18 mouse cellular contexts compared by ENCODE assay signal in genomic region chr2:4060675-4061074, GRCm38 (mm10). TPM values are rescaled to one million over a fixed set of nuclear protein-coding genes. Genes with fewer than 3 reads are reported as not detected.
DNase-seq lines count a peak whose midpoint lies in the region; ATAC-seq and TF ChIP-seq lines count a peak whose summit lies in the region.
"Had no signal": no experiment of that assay in that cellular context is flagged by ENCODE, and none has a peak within 500 bp of the region (broad histone marks: within the 10 kb centered on the region; RNA-seq: fewer than 3 reads in every experiment).

No protein-coding gene starts in this region.

- no peak overlapping the region for H3K4me3 ChIP-seq in forebrain, embryonic 12.5 days (replicated peaks)
- H3K4me3 ChIP-seq in forebrain, embryonic 15.5 days, result no peak overlapping the region
- no peak overlapping the region for H3K4me3 ChIP-seq in neural tube, embryonic 14.5 days (ENCODE audit: low read depth, low read length)
- no peak overlapping the region for H3K4me3 ChIP-seq in liver, postnatal 0 days (ENCODE audit: low read depth, low read length)
- H3K4me3 ChIP-seq: midbrain, embryonic 12.5 days; neural tube, embryonic 12.5 days; stomach, embryonic 15.5 days had no signal

- no peaks in the 10 kb centered on the region for H3K36me3 ChIP-seq in forebrain, embryonic 12.5 days (replicated peaks)
- H3K36me3 ChIP-seq in forebrain, embryonic 15.5 days, result no peaks in the 10 kb centered on the region
- H3K36me3 ChIP-seq in neural tube, embryonic 14.5 days (ENCODE audit: control insufficient read depth, insufficient read depth, low read length), result no peaks in the 10 kb centered on the region
- H3K36me3 ChIP-seq in liver, postnatal 0 days (replicated peaks; ENCODE audit: insufficient read depth, low read length), result no peaks in the 10 kb centered on the region
- H3K36me3 ChIP-seq: midbrain, embryonic 12.5 days; neural tube, embryonic 12.5 days; stomach, embryonic 15.5 days had no signal

- ATAC-seq in forebrain, embryonic 12.5 days (ENCODE audit: low FRiP score), result no peak
- ATAC-seq in forebrain, embryonic 15.5 days (replicated peaks), result no peak
- peak; percentile 31; the same call in 1 of the 2 replicates for ATAC-seq in neural tube, embryonic 14.5 days (ENCODE audit: low read depth)
- ATAC-seq in liver, postnatal 0 days, result no peak
- ATAC-seq: intestine, embryonic 16.5 days had no signal

- no peak for TF ChIP-seq CTCF in liver, postnatal 0 days (IDR thresholded peaks at IDR 0.05; ENCODE audit: low read depth)

- H3K9ac ChIP-seq in forebrain, embryonic 12.5 days, result no peak overlapping the region
- no peak overlapping the region for H3K9ac ChIP-seq in forebrain, embryonic 15.5 days (replicated peaks)
- H3K9ac ChIP-seq in neural tube, embryonic 14.5 days (replicated peaks; ENCODE audit: low read depth, low read length), result no peak overlapping the region
- no peak overlapping the region for H3K9ac ChIP-seq in liver, postnatal 0 days (replicated peaks)
- H3K9ac ChIP-seq: midbrain, embryonic 12.5 days; neural tube, embryonic 12.5 days; stomach, embryonic 15.5 days had no signal

- H3K4me2 ChIP-seq in forebrain, embryonic 12.5 days, result no peak overlapping the region
- H3K4me2 ChIP-seq in forebrain, embryonic 15.5 days (replicated peaks), result no peak overlapping the region
- H3K4me2 ChIP-seq in neural tube, embryonic 14.5 days (ENCODE audit: low read depth, low read length), result no peak overlapping the region
- H3K4me2 ChIP-seq in liver, postnatal 0 days (ENCODE audit: low read depth, low read length), result no peak overlapping the region
- H3K4me2 ChIP-seq: midbrain, embryonic 12.5 days; neural tube, embryonic 12.5 days; stomach, embryonic 15.5 days had no signal

- no peaks in the 10 kb centered on the region for H3K27me3 ChIP-seq in forebrain, embryonic 12.5 days
- no peaks in the 10 kb centered on the region for H3K27me3 ChIP-seq in forebrain, embryonic 15.5 days
- no peaks in the 10 kb centered on the region for H3K27me3 ChIP-seq in neural tube, embryonic 14.5 days (ENCODE audit: control insufficient read depth, insufficient read depth, low read length)
- H3K27me3 ChIP-seq in liver, postnatal 0 days (ENCODE audit: insufficient read depth, low read length), result no peaks in the 10 kb centered on the region
- H3K27me3 ChIP-seq: midbrain, embryonic 12.5 days; neural tube, embryonic 12.5 days; stomach, embryonic 15.5 days had no signal

- TF ChIP-seq EP300 in liver, postnatal 0 days (IDR thresholded peaks at IDR 0.05; ENCODE audit: low read depth), result no peak

- H3K4me1 ChIP-seq in forebrain, embryonic 12.5 days, result 0 out of 2 replicates have a peak, but pooled peaks cover 3% of the 10 kb centered on the region
- H3K4me1 ChIP-seq in forebrain, embryonic 15.5 days, result 0 out of 2 replicates have a peak, but pooled peaks cover 4% of the 10 kb centered on the region
- H3K4me1 ChIP-seq in neural tube, embryonic 14.5 days (ENCODE audit: control insufficient read depth, insufficient read depth, low read length), result no peaks in the 10 kb centered on the region
- no peaks in the 10 kb centered on the region for H3K4me1 ChIP-seq in liver, postnatal 0 days (ENCODE audit: insufficient read depth)
- H3K4me1 ChIP-seq: neural tube, embryonic 12.5 days; stomach, embryonic 15.5 days had no signal

- 0 out of 2 replicates have a peak overlapping the region, but pooled peaks have one; percentile 5 for H3K27ac ChIP-seq in forebrain, embryonic 12.5 days
- no peak overlapping the region for H3K27ac ChIP-seq in forebrain, embryonic 15.5 days (replicated peaks)
- H3K27ac ChIP-seq in neural tube, embryonic 14.5 days (ENCODE audit: low read depth, low read length), result no peak overlapping the region
- no peak overlapping the region for H3K27ac ChIP-seq in liver, postnatal 0 days (ENCODE audit: low read depth)
- H3K27ac ChIP-seq: midbrain, embryonic 12.5 days; neural tube, embryonic 12.5 days; stomach, embryonic 15.5 days had no signal

- 31% methylated on average over 2 of the region's 2 CpGs for WGBS in forebrain, embryonic 12.5 days
- 11% methylated on average over 2 of the region's 2 CpGs for WGBS in forebrain, embryonic 15.5 days
- WGBS in neural tube, embryonic 14.5 days, result 35% methylated on average over 2 of the region's 2 CpGs
- 43% methylated on average over 2 of the region's 2 CpGs for WGBS in liver, postnatal 0 days (ENCODE audit: insufficient replicate concordance)

- no peaks in the 10 kb centered on the region for H3K9me3 ChIP-seq in forebrain, embryonic 12.5 days
- no peaks in the 10 kb centered on the region for H3K9me3 ChIP-seq in forebrain, embryonic 15.5 days
- H3K9me3 ChIP-seq in neural tube, embryonic 14.5 days (ENCODE audit: control insufficient read depth, low read length), result no peaks in the 10 kb centered on the region
- no peaks in the 10 kb centered on the region for H3K9me3 ChIP-seq in liver, postnatal 0 days (ENCODE audit: low read length)
- H3K9me3 ChIP-seq: midbrain, embryonic 12.5 days; neural tube, embryonic 12.5 days; stomach, embryonic 15.5 days had no signal

- DNase-seq in neural tube, embryonic 10.5 days (ENCODE audit: extremely low spot score, low spot score), result no peak
- peak; percentile 21 to 24 for DNase-seq in left cerebral cortex, adult 18-20 months (ENCODE audit: low spot score in 2 of 2)
- peak; percentile 14 to 22 for DNase-seq in right cerebral cortex, postnatal 36 days (ENCODE audit: low spot score in 2 of 2)
- DNase-seq in liver, postnatal 0 days, result no peak
- no peak for DNase-seq in kidney, postnatal 14 days
- DNase-seq: B cell, adult 2 months; heart, adult 18-20 months; heart, postnatal 10 days; kidney, postnatal 4 days; liver; thymus, postnatal 14 days had no signal

RNA-seq across cellular contexts. Expression of gene Frmd4a, which starts 43.2 kb away (rescaled TPM):
- polyA plus RNA-seq in forebrain, embryonic 12.5 days (2016; fragmentation: Nextera tagmentation; extraction: Ambion mirVana), result 51.3 and 56.7 TPM in 2 replicates
- 72.7 and 76.4 TPM in 2 replicates for polyA plus RNA-seq in forebrain, embryonic 15.5 days (2015; fragmentation: Nextera tagmentation; extraction: Ambion mirVana)
- polyA plus RNA-seq in neural tube, embryonic 14.5 days (2014; fragmentation: Nextera tagmentation; extraction: Ambion mirVana), result 63.0 and 67.4 TPM in 2 replicates
- 10 to 100 TPM; 42.3 to 47.3 TPM for total RNA-seq in left cerebral cortex, adult 18-20 months (2021)
- 4.8 and 6.6 TPM in 2 replicates for polyA plus RNA-seq in liver, postnatal 0 days (2015; fragmentation: Nextera tagmentation; extraction: Ambion mirVana)

Comparison
In these comparisons a context has a peak if more than half of its experiments do, and no peak if none do; other contexts are left out.
1. DNase-seq: peak in left cerebral cortex, adult 18-20 months (2 of 2) and right cerebral cortex, postnatal 36 days (2 of 2); none in neural tube, embryonic 10.5 days (single experiment), liver, postnatal 0 days (single experiment) and kidney, postnatal 14 days (single experiment).